Mouse (Mus musculus) kidney, adult 2 months (tissue): ENCODE measurements around the gene Spsb1.
A peak's percentile ranks its signal among the peaks of the same experiment; 100 is the strongest.

Experiments used
- CTCF ChIP-seq: fragments of 200-500 bp; conservative IDR thresholded peaks from 2 replicates; pipeline ENCODE4 v1.5.1; 2011; ENCODE audit warnings: low read depth, mild to moderate bottlenecking, control low read depth, low read length, moderate library complexity, mixed read lengths; ENCODE audit not compliant: insufficient read depth, insufficient read length
- POLR2A ChIP-seq: fragments of 200-500 bp; IDR thresholded peaks from one replicate; pipeline ENCODE4 v1.6.1; 2011; ENCODE audit warnings: low read depth, low read length, control low read depth

DNA sequence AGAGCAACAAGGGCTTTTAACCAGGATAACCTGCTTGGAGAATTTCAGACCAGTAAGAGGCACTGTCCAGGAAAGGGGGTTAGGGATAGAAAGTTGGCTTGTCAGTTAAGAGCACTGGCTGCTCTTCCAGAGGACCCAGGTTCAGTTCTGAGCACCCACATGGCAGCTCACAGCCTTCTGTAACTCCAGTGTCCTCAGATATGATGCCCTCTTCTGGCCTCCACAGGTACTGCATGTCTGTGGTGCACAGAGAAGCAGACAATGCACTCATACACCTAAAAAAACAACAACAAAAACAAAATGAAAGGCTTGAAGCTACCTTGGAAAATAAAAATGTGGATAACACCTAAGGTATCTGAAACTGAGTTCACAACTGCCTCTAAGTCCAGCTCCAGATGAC lies 84.4 kb downstream of the Spsb1 start:
- TF ChIP-seq CTCF: peak; percentile 37
- no peak for TF ChIP-seq POLR2A
